Mouse (Mus musculus) ovary, adult 10 weeks (tissue): ENCODE data around the gene Aqp9. TPM values are rescaled to one million over a fixed set of nuclear protein-coding genes. Genes with fewer than 3 reads are reported as not detected.

Experiments used
- polyA plus RNA-seq: library from polyadenylated mRNA; stranded (reverse); fragments of 350-450 nt; fragmentation: Illumina TruSeq; extraction: RNeasy Lipid Tissue Mini Kit (QIAGEN cat#74804); gene quantifications from one replicate; pipeline ENCODE4 v1.2.3, GENCODE M21; 2014

Aqp9 gene
- 0.77 TPM for polyA plus RNA-seq

GRCm38 (mm10) chr9:71168511-71168910 lies at the start of gene Aqp9:
TSS of gene Aqp9 (minus strand) at chr9:71168682.

GRCm38 (mm10) chr9:71215248-71216035 lies 47.0 kb upstream of the Aqp9 start, which contains the start of gene Aldh1a2:
TSS of gene Aldh1a2 (plus strand) at chr9:71215789.

Other genes with a start within 250 kb of the Aqp9 start
- not detected for gene Lipc, start 216.5 kb downstream of the Aqp9 start, polyA plus RNA-seq
- 73.6 TPM for gene Aldh1a2, start 47.1 kb upstream of the Aqp9 start, polyA plus RNA-seq